Mouse (Mus musculus) liver, embryonic 14.5 days (tissue): ENCODE results near the gene Itpk1.

ENCODE experiments used
- CTCF ChIP-seq: IDR thresholded peaks from 2 replicates; pipeline ENCODE4 v1.5.1; 2016; ENCODE audit warnings: antibody characterized with exemption, low read depth, control low read depth
- EP300 ChIP-seq: IDR thresholded peaks from 2 replicates; pipeline ENCODE4 v1.6.1; 2016; ENCODE audit warnings: antibody characterized with exemption, low read depth

DNA sequence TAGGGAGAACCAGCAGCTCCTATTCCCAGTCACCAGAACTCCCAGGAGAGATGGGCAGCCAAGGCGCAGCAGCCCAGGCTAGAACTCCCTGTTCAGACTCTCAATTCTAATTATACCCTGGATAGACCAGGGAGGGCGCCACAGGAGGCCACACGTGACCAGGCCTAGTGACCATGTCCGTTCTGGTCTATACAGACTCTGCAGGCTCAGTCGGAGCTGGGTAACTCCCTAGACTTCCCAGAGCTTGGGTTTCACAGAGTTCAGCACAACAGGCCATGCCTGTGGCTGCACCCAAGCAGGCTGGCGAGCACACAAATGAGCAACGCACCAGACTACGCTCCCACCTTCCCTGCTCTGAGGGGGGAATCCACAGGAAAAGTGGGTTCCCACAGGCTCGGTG lies 110.1 kb downstream of the Itpk1 start:
- TF ChIP-seq EP300: no peak
- no peak for TF ChIP-seq CTCF
